Mouse (Mus musculus): ENCODE results near the gene Aak1.

Gene Aak1

DNA sequence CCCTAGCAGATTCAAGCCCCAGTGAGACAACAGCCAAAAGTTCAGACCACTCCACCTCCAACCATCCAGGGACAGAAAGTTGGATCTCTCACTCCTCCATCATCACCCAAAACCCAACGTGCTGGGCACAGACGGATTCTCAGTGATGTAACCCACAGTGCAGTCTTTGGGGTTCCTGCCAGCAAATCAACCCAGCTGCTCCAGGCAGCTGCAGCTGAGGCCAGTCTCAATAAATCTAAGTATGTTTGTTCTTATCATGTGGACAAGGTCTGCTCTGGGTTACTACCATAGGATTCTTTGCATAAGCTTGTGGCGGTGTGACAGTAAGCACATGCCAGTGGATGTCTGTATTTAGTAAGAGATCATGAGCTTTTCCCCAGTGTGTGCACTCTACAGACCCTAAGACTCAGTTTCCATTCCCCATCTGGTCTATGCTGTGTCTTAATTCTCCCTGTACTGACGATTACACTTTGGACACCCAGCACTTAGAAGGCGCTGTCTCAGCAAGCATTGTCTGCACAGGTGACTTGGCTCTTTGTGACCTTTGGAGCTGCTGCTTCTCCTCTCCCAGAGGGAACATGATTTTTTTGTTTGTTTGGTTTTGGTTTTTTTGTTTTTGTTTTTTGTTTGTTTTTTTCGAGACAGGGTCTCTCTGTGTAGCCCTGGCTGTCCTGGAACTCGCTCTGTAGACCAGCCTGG is 114.8 kb downstream of the Aak1 start:
- DNase-seq (ENCODE audit: low spot score), result no peak

GRCm38 (mm10) chr6:86967166-86967565 is 117.8 kb downstream of the Aak1 start:
- DNase-seq (ENCODE audit: low spot score), result no peak

- DNase-seq (ENCODE audit: low spot score), result no peak
Observed at GRCm38 (mm10) chr6:86973956-86974355, 124.6 kb downstream of the Aak1 start.

DNA sequence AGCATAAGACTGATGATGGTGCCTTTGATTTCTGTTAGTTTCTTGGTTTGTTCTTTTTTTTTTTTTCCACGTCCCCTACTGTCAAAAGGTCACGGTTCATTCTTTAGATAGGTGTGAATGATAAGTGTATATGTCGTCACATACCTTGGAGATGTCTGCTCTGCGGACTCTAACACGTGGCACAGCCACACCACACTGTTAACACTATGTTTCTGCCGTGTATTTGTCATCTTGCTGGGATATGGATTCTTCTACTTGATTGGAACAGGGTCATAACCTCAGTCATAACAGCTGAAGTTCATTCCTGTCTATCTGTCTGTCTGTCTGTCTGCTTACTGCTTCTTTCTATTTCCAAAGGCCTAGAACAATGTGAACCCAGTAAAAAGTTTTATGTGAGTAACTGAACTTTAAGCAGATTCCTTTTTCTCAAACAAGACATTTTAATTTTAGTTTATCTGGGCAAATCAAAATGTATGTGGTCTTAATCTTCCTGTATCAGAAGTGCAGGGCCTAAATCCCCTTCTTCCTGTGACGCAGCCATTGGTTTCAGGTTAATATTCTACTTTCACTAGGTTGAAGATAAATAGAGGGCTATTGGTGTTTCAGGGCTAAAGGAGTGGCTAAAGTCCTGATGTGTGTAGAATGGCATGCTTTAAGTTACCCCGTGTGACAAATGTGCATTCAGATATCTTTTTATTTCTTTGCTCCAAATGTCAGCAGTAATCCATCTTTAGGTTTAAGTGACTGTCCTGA is 129.0 kb downstream of the Aak1 start:
- DNase-seq (ENCODE audit: low spot score), result no peak

GRCm38 (mm10) chr6:86978909-86979265 is 129.6 kb downstream of the Aak1 start:
- DNase-seq (ENCODE audit: low spot score), result no peak

GRCm38 (mm10) chr6:86981206-86981605 is 131.9 kb downstream of the Aak1 start:
- DNase-seq (ENCODE audit: low spot score), result no peak

GRCm38 (mm10) chr6:86985314-86986106 is 136.2 kb downstream of the Aak1 start:
- DNase-seq (ENCODE audit: low spot score), result no peak

GRCm38 (mm10) chr6:86989576-86989975 is 140.3 kb downstream of the Aak1 start:
- DNase-seq (ENCODE audit: low spot score), result peak; percentile 59

GRCm38 (mm10) chr6:86991041-86991440 is 141.7 kb downstream of the Aak1 start:
- no peak for DNase-seq (ENCODE audit: low spot score)

- no peak for DNase-seq (ENCODE audit: low spot score)
Observed at GRCm38 (mm10) chr6:86992349-86992748, 143.0 kb downstream of the Aak1 start.

GRCm38 (mm10) chr6:86994254-86994653 is 144.9 kb downstream of the Aak1 start:
- DNase-seq (ENCODE audit: low spot score), result no peak

DNA sequence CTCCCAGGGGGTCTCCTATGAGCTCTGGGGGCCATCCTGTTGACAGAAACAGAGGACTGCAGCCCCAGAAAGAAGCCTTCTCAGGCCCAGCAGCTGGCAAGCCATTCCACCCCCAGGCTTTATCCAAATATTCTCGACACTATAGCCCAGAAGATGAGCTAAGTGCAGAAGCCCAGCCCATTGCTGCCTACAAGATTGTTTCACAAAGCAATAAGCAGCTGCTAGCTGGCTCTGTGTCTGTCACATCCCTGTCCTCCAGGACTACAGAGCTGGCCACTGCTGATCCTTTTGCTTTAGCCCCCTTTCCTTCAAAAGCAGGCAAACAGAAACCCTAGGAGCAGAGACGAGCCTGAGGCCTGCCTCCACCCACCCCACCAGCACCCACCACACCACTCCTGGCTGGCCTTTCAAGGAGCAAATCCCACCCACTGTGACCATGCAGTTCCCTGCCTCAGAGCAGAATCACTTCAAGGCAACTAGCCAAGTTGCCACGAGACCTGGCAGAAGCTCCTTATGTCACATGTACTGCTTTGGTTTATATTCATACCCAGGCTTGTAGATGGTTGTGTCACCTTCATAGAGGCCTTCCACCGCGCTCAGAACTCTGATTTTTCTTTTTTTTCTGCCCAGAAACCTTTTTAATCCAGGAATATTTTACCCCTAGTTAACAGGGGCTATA is 147.5 kb downstream of the Aak1 start:
- DNase-seq (ENCODE audit: low spot score), result no peak

- no peak for DNase-seq (ENCODE audit: low spot score)
Observed at GRCm38 (mm10) chr6:86997360-86997759, 148.0 kb downstream of the Aak1 start.

DNA sequence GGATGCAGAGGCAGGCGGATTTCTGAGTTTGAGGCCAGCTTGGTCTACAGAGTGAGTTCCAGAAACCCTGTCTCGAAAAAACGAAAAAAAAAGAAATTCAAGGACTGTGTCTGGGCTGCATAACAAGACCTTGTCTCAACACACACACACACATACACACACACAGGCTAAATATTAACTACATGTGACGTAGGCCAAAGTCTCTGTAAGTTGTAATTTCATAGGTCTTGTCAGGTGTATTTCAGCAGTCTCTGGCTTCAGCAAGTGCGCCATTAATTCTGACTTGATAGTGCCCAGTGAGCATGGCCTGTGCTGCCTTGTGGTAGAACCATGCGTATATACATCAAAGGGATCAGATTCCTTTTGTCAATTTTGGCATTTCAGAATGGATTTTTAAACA is 152.7 kb downstream of the Aak1 start:
- DNase-seq (ENCODE audit: low spot score), result no peak

DNA sequence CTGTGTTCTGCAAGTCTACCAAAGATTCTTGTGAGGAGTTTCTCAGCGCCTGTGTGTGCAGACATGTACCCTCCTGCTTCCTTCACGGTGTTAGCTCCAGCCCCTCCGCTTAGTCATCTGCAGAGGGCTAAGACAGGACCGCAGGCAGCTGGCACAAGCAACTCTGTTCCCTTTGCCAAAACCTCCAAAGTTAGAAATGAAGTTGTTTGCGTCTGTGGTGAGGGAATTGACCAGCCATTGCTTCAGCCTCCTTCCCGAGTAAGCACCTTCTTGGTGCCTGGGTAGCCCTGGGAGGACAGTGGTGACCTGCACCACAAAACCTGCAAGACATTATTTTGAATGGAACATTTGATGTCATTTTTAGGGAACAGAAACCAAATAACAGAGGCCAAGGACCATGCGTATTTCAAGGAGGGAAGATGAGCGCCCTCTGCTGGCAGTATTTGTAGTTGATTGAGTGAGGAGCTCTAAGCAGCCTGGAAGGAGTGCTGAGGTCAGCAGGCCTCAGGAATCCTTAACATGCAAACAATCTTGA is 153.3 kb downstream of the Aak1 start:
- peak; percentile 64 for DNase-seq (ENCODE audit: low spot score)

GRCm38 (mm10) chr6:87004099-87004498 is 154.8 kb downstream of the Aak1 start:
- DNase-seq (ENCODE audit: low spot score), result no peak

DNA sequence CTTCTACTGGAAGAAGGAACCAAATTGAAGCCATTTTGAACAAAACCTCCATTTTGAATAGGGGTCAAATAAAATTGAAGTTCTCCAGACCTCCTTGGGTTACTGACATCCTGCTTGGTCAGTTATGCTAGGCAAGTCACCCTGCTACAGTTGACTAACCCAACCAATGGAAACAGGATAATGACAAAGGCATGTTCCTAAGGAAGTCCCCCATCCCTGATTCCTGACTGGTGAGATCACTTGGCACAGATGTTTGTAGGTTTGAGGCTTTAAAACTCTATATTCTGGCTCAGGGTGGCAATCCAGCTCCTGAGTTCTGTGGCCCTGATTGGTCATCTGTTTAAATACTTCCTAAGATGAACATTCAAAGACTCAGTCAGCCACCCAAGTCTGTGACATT is 156.3 kb downstream of the Aak1 start:
- no peak for DNase-seq (ENCODE audit: low spot score)

DNA sequence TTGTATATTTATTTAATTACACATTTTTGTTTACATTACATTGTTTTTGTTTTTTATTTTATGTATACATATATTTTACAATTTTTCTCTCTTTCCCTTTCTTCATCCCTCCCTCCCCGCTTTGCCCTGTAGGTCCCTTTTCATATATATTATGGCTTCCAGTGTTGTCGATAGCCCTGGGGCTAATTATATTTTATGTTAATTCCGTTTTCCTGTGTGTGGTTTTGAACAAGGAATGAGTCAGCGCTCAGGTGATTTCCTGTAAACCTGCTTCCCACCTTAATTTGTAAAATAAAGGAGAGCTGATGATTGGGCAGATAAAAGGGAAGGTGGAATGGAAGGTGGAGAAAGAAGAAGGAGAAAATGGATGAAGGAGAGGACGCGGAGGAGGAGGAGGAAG is 159.6 kb downstream of the Aak1 start, which contains the start of gene Nfu1:
Gene Nfu1, plus strand, starts transcription at position 350 of the 400 bp plus-strand sequence.
- no peak for DNase-seq (ENCODE audit: low spot score)

GRCm38 (mm10) chr6:87009692-87010328 is 160.5 kb downstream of the Aak1 start:
- peak; percentile 94 for DNase-seq (ENCODE audit: low spot score)

DNA sequence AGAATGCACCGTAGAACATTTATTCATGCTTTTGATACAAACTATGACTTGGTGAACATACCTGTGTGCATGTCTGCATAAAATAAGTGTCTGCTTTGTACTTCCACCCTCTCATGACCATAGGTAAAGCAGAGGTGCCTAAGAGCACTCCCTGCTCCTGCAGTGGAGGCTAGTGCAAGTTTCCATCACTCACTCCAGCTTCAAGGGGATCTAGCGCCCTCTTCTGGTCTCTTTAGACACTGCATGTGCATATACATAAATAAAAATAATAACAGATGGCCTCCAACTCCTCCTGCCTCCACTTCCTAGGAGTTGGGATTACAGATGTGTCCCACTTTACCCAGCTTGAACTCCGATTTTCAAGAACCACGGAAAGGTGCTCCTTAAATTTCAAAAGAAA is 167.6 kb downstream of the Aak1 start:
- no peak for DNase-seq (ENCODE audit: low spot score)

DNA sequence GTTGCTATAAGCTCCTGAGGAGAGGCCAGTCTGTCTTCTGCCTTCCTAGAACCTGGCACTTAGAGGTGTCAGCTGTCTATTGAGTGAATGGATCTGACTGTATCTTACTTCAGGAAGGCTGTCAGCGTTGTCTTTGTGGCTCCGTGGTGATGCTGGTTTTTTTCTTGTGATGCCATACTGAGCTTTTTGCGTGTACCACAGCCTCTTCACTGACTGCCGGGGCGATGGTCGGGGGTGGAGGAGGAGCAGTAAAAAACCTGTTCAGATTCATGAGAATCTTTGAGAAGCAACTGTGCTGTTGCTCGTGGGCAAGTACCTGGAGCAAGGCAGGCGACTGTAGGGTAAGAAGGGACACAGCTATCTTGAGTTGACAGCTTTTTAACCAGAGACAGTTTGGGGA is 169.6 kb downstream of the Aak1 start:
- no peak for DNase-seq (ENCODE audit: low spot score)

DNA sequence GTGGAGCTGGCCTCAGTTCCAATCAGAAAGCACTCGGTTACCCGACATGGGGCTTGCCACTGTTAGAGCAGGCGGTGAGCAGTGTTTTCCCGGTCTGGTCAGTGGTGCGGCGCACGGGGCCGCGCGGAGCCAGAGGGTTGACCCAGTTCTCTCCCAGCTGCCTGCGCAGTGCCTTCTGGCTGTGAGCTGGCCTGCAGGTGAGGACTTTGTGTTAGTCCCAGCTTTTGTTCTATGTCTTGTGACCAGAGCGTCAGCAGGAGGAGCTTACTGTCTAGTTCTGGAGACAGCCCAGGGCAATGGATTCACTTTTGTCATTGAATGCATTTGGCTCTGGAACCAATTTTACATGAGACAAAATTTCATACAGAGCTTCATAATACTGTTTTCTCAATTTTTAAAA is 172.5 kb downstream of the Aak1 start:
- DNase-seq (ENCODE audit: low spot score), result no peak
